Mouse (Mus musculus): ENCODE measurements around the gene Pop5. TPM values are rescaled to one million over a fixed set of nuclear protein-coding genes. Genes with fewer than 3 reads are reported as not detected.

The Pop5 gene
- total RNA-seq, 2 experiments from 2014 or later = 81.9 to 82.8 TPM

GRCm38 (mm10) chr5:115294173-115294572, 58.5 kb downstream of the Pop5 start:
- ATAC-seq (replicated peaks; ENCODE audit: poor library complexity) = peak; percentile 58

Other genes starting within 250 kb of the Pop5 start
- 32.0 and 40.2 TPM in 2 replicates for gene Sppl3, start 224.7 kb upstream of the Pop5 start, total RNA-seq (2015)
- 23.4 and 28.6 TPM in 2 replicates for gene Sppl3, start 224.7 kb upstream of the Pop5 start, total RNA-seq (2017)
- not detected in 2 replicates for gene Gm10401, start 137.5 kb upstream of the Pop5 start, total RNA-seq (2015)
- gene Gm10401, start 137.5 kb upstream of the Pop5 start, total RNA-seq (2017) = not detected in 2 replicates
- gene Acads, start 116.5 kb upstream of the Pop5 start, total RNA-seq (2015) = 27.8 and 28.8 TPM in 2 replicates
- gene Acads, start 116.5 kb upstream of the Pop5 start, total RNA-seq (2017) = 22.3 and 34.1 TPM in 2 replicates
- 4.1 and 7.2 TPM in 2 replicates for gene Unc119b, start 100.9 kb upstream of the Pop5 start, total RNA-seq (2015)
- 9.6 and 11.2 TPM in 2 replicates for gene Unc119b, start 100.9 kb upstream of the Pop5 start, total RNA-seq (2017)
- 242 and 279 TPM in 2 replicates for gene Mlec, start 77.7 kb upstream of the Pop5 start, total RNA-seq (2015)
- 276 and 305 TPM in 2 replicates for gene Mlec, start 77.7 kb upstream of the Pop5 start, total RNA-seq (2017)
- gene Cabp1, start 41.5 kb upstream of the Pop5 start, total RNA-seq (2015) = not detected in 2 replicates
- gene Cabp1, start 41.5 kb upstream of the Pop5 start, total RNA-seq (2017) = not detected in 2 replicates
- gene Rnf10, start 37.1 kb downstream of the Pop5 start, total RNA-seq (2015) = 45.3 and 56.3 TPM in 2 replicates
- gene Rnf10, start 37.1 kb downstream of the Pop5 start, total RNA-seq (2017) = 45.1 and 58.7 TPM in 2 replicates
- 17.0 and 20.4 TPM in 2 replicates for gene Coq5, start 43.8 kb downstream of the Pop5 start, total RNA-seq (2015)
- 39.8 and 46.3 TPM in 2 replicates for gene Coq5, start 43.8 kb downstream of the Pop5 start, total RNA-seq (2017)
- 690 and 788 TPM in 2 replicates for gene Dynll1, start 65.2 kb downstream of the Pop5 start, total RNA-seq (2015)
- 334 and 365 TPM in 2 replicates for gene Dynll1, start 65.2 kb downstream of the Pop5 start, total RNA-seq (2017)
- gene Srsf9, start 91.3 kb downstream of the Pop5 start, total RNA-seq (2015) = 76.3 and 79.7 TPM in 2 replicates
- 96.3 and 102 TPM in 2 replicates for gene Srsf9, start 91.3 kb downstream of the Pop5 start, total RNA-seq (2017)
- gene Gatc, start 105.3 kb downstream of the Pop5 start, total RNA-seq (2015) = 68.9 and 78.9 TPM in 2 replicates
- gene Gatc, start 105.3 kb downstream of the Pop5 start, total RNA-seq (2017) = 10.7 and 11.2 TPM in 2 replicates
- 39.1 and 43.1 TPM in 2 replicates for gene Triap1, start 105.4 kb downstream of the Pop5 start, total RNA-seq (2015)
- 17.7 and 25.3 TPM in 2 replicates for gene Triap1, start 105.4 kb downstream of the Pop5 start, total RNA-seq (2017)
- gene Cox6a1, start 113.1 kb downstream of the Pop5 start, total RNA-seq (2015) = 365 and 372 TPM in 2 replicates
- gene Cox6a1, start 113.1 kb downstream of the Pop5 start, total RNA-seq (2017) = 67.5 and 102 TPM in 2 replicates
- gene Msi1, start 193.8 kb downstream of the Pop5 start, total RNA-seq (2015) = not detected in 2 replicates
- gene Msi1, start 193.8 kb downstream of the Pop5 start, total RNA-seq (2017) = not detected in 2 replicates
- gene Pla2g1b, start 230.4 kb downstream of the Pop5 start, total RNA-seq (2015) = not detected in 2 replicates
- not detected in 2 replicates for gene Pla2g1b, start 230.4 kb downstream of the Pop5 start, total RNA-seq (2017)
- 9.8 and 12.3 TPM in 2 replicates for gene Sirt4, start 248.9 kb downstream of the Pop5 start, total RNA-seq (2015)
- 2.8 and 4.6 TPM in 2 replicates for gene Sirt4, start 248.9 kb downstream of the Pop5 start, total RNA-seq (2017)